ENCODE assay signal across 11 mouse cellular contexts in genomic region chr4:66242683-66243082, GRCm38 (mm10).
"Had no signal": no experiment of that assay in that cellular context is flagged by ENCODE, and none has a peak within 500 bp of the region (broad histone marks: within the 10 kb centered on the region; RNA-seq: fewer than 3 reads in every experiment).

No protein-coding gene starts in this region.

- DNase-seq: kidney, postnatal 14 days; lung, embryonic 14.5 days; lung, postnatal 10 days; right cerebral cortex, postnatal 14 days; thymus, postnatal 36 days had no signal

- H3K27ac ChIP-seq: kidney, embryonic 15.5 days; limb, embryonic 13.5 days; liver, embryonic 12.5 days; macrophage; midbrain, embryonic 12.5 days had no signal

- H3K36me3 ChIP-seq: kidney, embryonic 15.5 days; limb, embryonic 13.5 days; liver, embryonic 12.5 days; midbrain, embryonic 12.5 days had no signal

- H3K9me3 ChIP-seq: kidney, embryonic 15.5 days; limb, embryonic 13.5 days; liver, embryonic 12.5 days; megakaryocyte, embryonic 14.5 days; midbrain, embryonic 12.5 days had no signal

- H3K4me2 ChIP-seq: kidney, embryonic 15.5 days; limb, embryonic 13.5 days; liver, embryonic 12.5 days; lung, embryonic 14.5 days; midbrain, embryonic 12.5 days had no signal

- H3K4me3 ChIP-seq: kidney, embryonic 15.5 days; limb, embryonic 13.5 days; liver, embryonic 12.5 days; megakaryocyte, embryonic 14.5 days; midbrain, embryonic 12.5 days had no signal

- ATAC-seq: liver, embryonic 12.5 days had no signal

- H3K27me3 ChIP-seq: kidney, embryonic 15.5 days; limb, embryonic 13.5 days; liver, embryonic 12.5 days; megakaryocyte, embryonic 14.5 days; midbrain, embryonic 12.5 days had no signal

- H3K9ac ChIP-seq: kidney, embryonic 15.5 days; limb, embryonic 13.5 days; liver, embryonic 12.5 days; lung, embryonic 14.5 days; midbrain, embryonic 12.5 days had no signal

- H3K4me1 ChIP-seq: kidney, embryonic 15.5 days; liver, embryonic 12.5 days; megakaryocyte, embryonic 14.5 days; midbrain, embryonic 12.5 days had no signal
